Mouse (Mus musculus) hindbrain, embryonic 16.5 days (tissue): ENCODE data around the gene Fam219a. TPM values are rescaled to one million over a fixed set of nuclear protein-coding genes. Genes with fewer than 3 reads are reported as not detected.

Experiments used
- ATAC-seq: fragments of 200-750 bp; cut with Nextera tagmentation; 2 replicates; pipeline ENCODE4 v1.8.0; 2017; ENCODE audit warnings: moderate TSS enrichment, moderate library complexity
- H3K27ac ChIP-seq: fragments of 300-500 bp; sonication (generic); 2 replicates; pipeline ENCODE4 v1.5.1; 2014; ENCODE audit warnings: low read depth, mild to moderate bottlenecking, control low read depth, low read length, moderate library complexity
- H3K27me3 ChIP-seq: fragments of 300-500 bp; sonication (generic); replicated peaks from 2 replicates; pipeline ENCODE4 v1.6.1; 2014; ENCODE audit warnings: low read length; ENCODE audit not compliant: control insufficient read depth, insufficient read depth
- H3K36me3 ChIP-seq: fragments of 300-500 bp; sonication (generic); 2 replicates; pipeline ENCODE4 v1.6.1; 2014; ENCODE audit warnings: mild to moderate bottlenecking, low read length, moderate library complexity, mixed read lengths; ENCODE audit not compliant: control insufficient read depth, insufficient read depth
- H3K4me1 ChIP-seq: fragments of 300-500 bp; sonication (generic); 2 replicates; pipeline ENCODE4 v1.6.1; 2014; ENCODE audit warnings: low read depth, low read length; ENCODE audit not compliant: control insufficient read depth, insufficient read depth
- H3K4me2 ChIP-seq: fragments of 300-500 bp; sonication (generic); 2 replicates; pipeline ENCODE4 v1.6.1; 2014; ENCODE audit warnings: mild to moderate bottlenecking, low read length, control low read depth, moderate library complexity
- H3K4me3 ChIP-seq: fragments of 300-500 bp; sonication (generic); 2 replicates; pipeline ENCODE4 v1.5.1; 2014; ENCODE audit warnings: mild to moderate bottlenecking, low read length, control low read depth, moderate library complexity
- H3K9ac ChIP-seq: fragments of 300-500 bp; sonication (generic); 2 replicates; pipeline ENCODE4 v1.6.1; 2014; ENCODE audit warnings: low read depth, mild to moderate bottlenecking, control low read depth, low read length, moderate library complexity
- H3K9me3 ChIP-seq: fragments of 300-500 bp; sonication (generic); 2 replicates; pipeline ENCODE4 v1.6.1; 2014; ENCODE audit warnings: mild to moderate bottlenecking, low read length, moderate library complexity; ENCODE audit not compliant: control insufficient read depth
- WGBS: fragments of 180-500 bp; shearing (Covaris S2); extraction: QIAGEN DNeasy Blood & Tissue Kit; methylation state at CpG from one replicate; pipeline ENCODE4 v1.1.7; 2014; 5-methylcytosine and 5-hydroxymethylcytosine counted together
- polyA plus RNA-seq: library from polyadenylated mRNA; unstranded; fragments of >200 nt; fragmentation: Nextera tagmentation; extraction: Ambion mirVana; gene quantifications from 2 replicates; pipeline ENCODE4 v1.2.1, GENCODE M21; 2015

Fam219a gene
- polyA plus RNA-seq, 1 experiment from 2014 or later: 14.8 TPM

- Histone ChIP-seq H3K9me3 (no peaks in the 10 kb centered on the region), H3K4me1 (peaks cover 21% of the 10 kb centered on the region), H3K36me3 (no peaks in the 10 kb centered on the region), H3K4me2 (no peak overlapping the region), H3K27ac (no peak overlapping the region), H3K9ac (no peak overlapping the region), H3K27me3 (peaks cover 22% of the 10 kb centered on the region), H3K4me3 (no peak overlapping the region)
- WGBS: 62% methylated on average over 11 of the region's 11 CpGs
- ATAC-seq: peak; percentile 83
Observed at GRCm38 (mm10) chr4:41495850-41496249, 73.5 kb downstream of the Fam219a start.

- Histone ChIP-seq H3K4me3 (no peak overlapping the region), H3K4me2 (no peak overlapping the region), H3K27me3 (peaks cover 15% of the 10 kb centered on the region), H3K9me3 (no peaks in the 10 kb centered on the region), H3K4me1 (peaks cover 21% of the 10 kb centered on the region), H3K36me3 (no peaks in the 10 kb centered on the region), H3K9ac (no peak overlapping the region), H3K27ac (no peak overlapping the region)
- WGBS: 91% methylated on average over 4 of the region's 4 CpGs
- no peak for ATAC-seq
Observed at GRCm38 (mm10) chr4:41495076-41495475, 74.3 kb downstream of the Fam219a start.

GRCm38 (mm10) chr4:41494378-41494777, 75.0 kb downstream of the Fam219a start:
- no peak for ATAC-seq
- Histone ChIP-seq H3K27ac (no peak overlapping the region), H3K9me3 (no peaks in the 10 kb centered on the region), H3K9ac (no peak overlapping the region), H3K36me3 (no peaks in the 10 kb centered on the region), H3K4me1 (peaks cover 20% of the 10 kb centered on the region), H3K4me2 (no peak overlapping the region), H3K4me3 (no peak overlapping the region), H3K27me3 (peaks cover 11% of the 10 kb centered on the region)
- WGBS: 44% methylated on average over 3 of the region's 3 CpGs

GRCm38 (mm10) chr4:41493464-41494116, 75.7 kb downstream of the Fam219a start:
- Histone ChIP-seq H3K4me2 (no peak overlapping the region), H3K36me3 (no peaks in the 10 kb centered on the region), H3K27ac (no peak overlapping the region), H3K4me1 (peaks cover 12% of the 10 kb centered on the region), H3K4me3 (no peak overlapping the region), H3K9me3 (no peaks in the 10 kb centered on the region), H3K27me3 (peaks cover 10% of the 10 kb centered on the region), H3K9ac (no peak overlapping the region)
- no peak for ATAC-seq
- 75% methylated on average over 3 of the region's 3 CpGs for WGBS

GRCm38 (mm10) chr4:41492951-41493350, 76.4 kb downstream of the Fam219a start:
- no peak overlapping the region for H3K27ac ChIP-seq
- H3K36me3 ChIP-seq: no peaks in the 10 kb centered on the region
- H3K4me1 ChIP-seq: peaks cover 6% of the 10 kb centered on the region
- peaks cover 6% of the 10 kb centered on the region for H3K27me3 ChIP-seq
- H3K4me2 ChIP-seq: no peak overlapping the region
- H3K9ac ChIP-seq: no peak overlapping the region
- WGBS: 86% methylated on average over 7 of the region's 7 CpGs
- H3K4me3 ChIP-seq: no peak overlapping the region
- no peak for ATAC-seq
- H3K9me3 ChIP-seq: no peaks in the 10 kb centered on the region

- WGBS: 55% methylated on average over 6 of the region's 6 CpGs
- peaks cover 7% of the 10 kb centered on the region; the same call in 1 of the 2 replicates for H3K36me3 ChIP-seq
- H3K4me1 ChIP-seq: peaks cover 3% of the 10 kb centered on the region; the same call in 1 of the 2 replicates
- H3K9ac ChIP-seq: no peak overlapping the region
- no peaks in the 10 kb centered on the region for H3K27me3 ChIP-seq
- ATAC-seq: peak; percentile 46; the same call in 1 of the 2 replicates
- peaks cover 4% of the 10 kb centered on the region for H3K9me3 ChIP-seq
- H3K4me3 ChIP-seq: no peak overlapping the region
- no peak overlapping the region for H3K4me2 ChIP-seq
- peak overlapping the region; percentile 24; the same call in 1 of the 2 replicates for H3K27ac ChIP-seq
Observed at GRCm38 (mm10) chr4:41481601-41482017, 87.7 kb downstream of the Fam219a start.

GRCm38 (mm10) chr4:41480254-41480653, 89.1 kb downstream of the Fam219a start:
- no peaks in the 10 kb centered on the region for H3K9me3 ChIP-seq
- H3K36me3 ChIP-seq: peaks cover 7% of the 10 kb centered on the region; the same call in 1 of the 2 replicates
- no peak overlapping the region for H3K4me2 ChIP-seq
- no peak overlapping the region for H3K4me3 ChIP-seq
- H3K4me1 ChIP-seq: peaks cover 3% of the 10 kb centered on the region; the same call in 1 of the 2 replicates
- no peaks in the 10 kb centered on the region for H3K27me3 ChIP-seq
- no peak overlapping the region for H3K9ac ChIP-seq
- peak; percentile 89 for ATAC-seq
- WGBS: 70% methylated on average over 8 of the region's 8 CpGs
- 0 out of 2 replicates have a peak overlapping the region, but pooled peaks have one; percentile 32 for H3K27ac ChIP-seq

- peaks cover 3% of the 10 kb centered on the region; the same call in 1 of the 2 replicates for H3K4me1 ChIP-seq
- no peaks in the 10 kb centered on the region for H3K9me3 ChIP-seq
- H3K27ac ChIP-seq: no peak overlapping the region
- 63% methylated on average over 1 of the region's 1 CpGs for WGBS
- peaks cover 7% of the 10 kb centered on the region; the same call in 1 of the 2 replicates for H3K36me3 ChIP-seq
- H3K9ac ChIP-seq: no peak overlapping the region
- H3K4me2 ChIP-seq: no peak overlapping the region
- ATAC-seq: peak; percentile 38; the same call in 1 of the 2 replicates
- H3K4me3 ChIP-seq: no peak overlapping the region
- no peaks in the 10 kb centered on the region for H3K27me3 ChIP-seq
Observed at GRCm38 (mm10) chr4:41479456-41479804, 89.9 kb downstream of the Fam219a start.

- Histone ChIP-seq H3K4me3 (no peak overlapping the region), H3K4me2 (no peak overlapping the region), H3K27me3 (no peaks in the 10 kb centered on the region), H3K4me1 (peaks cover 3% of the 10 kb centered on the region; the same call in 1 of the 2 replicates), H3K9me3 (no peaks in the 10 kb centered on the region), H3K9ac (no peak overlapping the region), H3K27ac (no peak overlapping the region), H3K36me3 (peaks cover 7% of the 10 kb centered on the region; the same call in 1 of the 2 replicates)
- 0 out of 2 replicates have a peak, but pooled peaks have one; percentile 16 for ATAC-seq
- WGBS: 66% methylated on average over 4 of the region's 4 CpGs
Observed at GRCm38 (mm10) chr4:41478751-41479455, 90.4 kb downstream of the Fam219a start.
